Mouse (Mus musculus) megakaryocyte, adult 5-6 weeks (primary cell): ENCODE results near the gene Enoph1. TPM values are rescaled to one million over a fixed set of nuclear protein-coding genes. Genes with fewer than 3 reads are reported as not detected.

Experiments used
- ATAC-seq: 2 replicates; pipeline ENCODE4 v1.8.0; 2016; ENCODE audit warnings: mild to moderate bottlenecking, inconsistent platforms; ENCODE audit not compliant: poor library complexity, severe bottlenecking
- total RNA-seq, 2 experiments: library from RNA; stranded (forward) in 1 of 2; stranded (reverse) in 1 of 2; fragments of 153-499, 151-499 nt in 1 of 2; fragments of 221-1000, 200-1000 nt in 1 of 2; gene quantifications; 2 replicates each; pipeline versions ENCODE4 v1.2.3 to v1.2.4; 2015 to 2017

The Enoph1 gene
- total RNA-seq, 2 experiments from 2014 or later: 35.1 to 36.5 TPM

DNA sequence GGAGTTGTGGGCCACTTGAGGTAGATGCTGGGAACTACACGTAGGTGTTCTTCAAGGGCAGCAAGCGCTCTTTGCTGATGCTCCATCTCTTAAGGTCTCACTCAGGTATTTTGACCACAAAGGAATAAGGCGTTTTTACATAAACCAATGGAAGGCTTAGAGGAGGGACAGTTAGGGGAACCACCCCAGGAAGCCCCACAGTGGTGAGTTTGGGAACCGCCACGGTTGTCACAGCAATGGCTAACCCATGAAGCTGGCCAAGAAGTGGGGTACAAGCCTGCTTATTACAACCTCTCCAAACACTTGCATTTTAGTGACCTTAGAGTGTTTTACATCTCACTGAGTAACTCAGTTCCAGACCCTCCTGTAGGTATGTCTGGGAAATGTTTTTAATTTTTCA, 31.8 kb downstream of the Enoph1 start:
- ATAC-seq: no peak

DNA sequence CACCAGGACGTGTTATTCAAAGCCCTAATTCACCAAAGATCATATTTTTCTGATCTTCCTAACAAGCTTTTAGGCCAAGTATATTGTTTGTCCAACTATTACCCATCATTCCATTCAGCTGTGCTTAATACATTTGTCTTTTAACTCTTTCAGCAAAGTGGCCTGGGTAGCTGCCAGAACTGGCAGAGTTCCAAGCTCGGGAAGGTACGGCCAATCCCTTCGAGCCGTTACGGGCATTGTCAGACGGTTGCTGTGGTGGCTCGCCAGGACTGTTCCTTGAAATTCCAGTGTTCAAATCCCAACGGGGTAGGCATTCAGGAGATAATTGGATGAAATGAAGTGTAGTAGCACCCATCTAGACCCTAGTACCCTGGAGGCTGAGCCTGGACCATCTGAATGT, 32.8 kb downstream of the Enoph1 start:
- ATAC-seq: no peak

DNA sequence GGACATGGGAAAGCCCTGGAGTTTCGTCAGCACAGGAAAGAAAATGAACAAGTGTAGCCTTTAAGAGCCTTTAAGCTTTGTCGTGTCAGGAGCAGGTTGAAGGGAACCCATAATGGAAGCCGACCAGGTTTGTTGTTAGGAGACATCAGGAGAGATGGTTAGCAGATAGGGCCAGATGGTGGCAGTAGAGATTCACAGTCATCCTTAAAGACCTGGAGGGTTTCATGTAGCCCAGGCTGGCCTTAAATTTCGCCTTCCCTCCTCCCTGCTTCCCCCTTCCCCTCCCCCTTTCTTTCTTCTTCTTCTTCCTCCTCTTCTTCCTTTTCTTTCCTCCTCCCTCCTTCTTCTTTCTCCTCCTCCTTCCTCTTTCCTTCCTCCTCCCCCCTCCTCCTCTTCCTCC, 34.8 kb downstream of the Enoph1 start:
- ATAC-seq: no peak

DNA sequence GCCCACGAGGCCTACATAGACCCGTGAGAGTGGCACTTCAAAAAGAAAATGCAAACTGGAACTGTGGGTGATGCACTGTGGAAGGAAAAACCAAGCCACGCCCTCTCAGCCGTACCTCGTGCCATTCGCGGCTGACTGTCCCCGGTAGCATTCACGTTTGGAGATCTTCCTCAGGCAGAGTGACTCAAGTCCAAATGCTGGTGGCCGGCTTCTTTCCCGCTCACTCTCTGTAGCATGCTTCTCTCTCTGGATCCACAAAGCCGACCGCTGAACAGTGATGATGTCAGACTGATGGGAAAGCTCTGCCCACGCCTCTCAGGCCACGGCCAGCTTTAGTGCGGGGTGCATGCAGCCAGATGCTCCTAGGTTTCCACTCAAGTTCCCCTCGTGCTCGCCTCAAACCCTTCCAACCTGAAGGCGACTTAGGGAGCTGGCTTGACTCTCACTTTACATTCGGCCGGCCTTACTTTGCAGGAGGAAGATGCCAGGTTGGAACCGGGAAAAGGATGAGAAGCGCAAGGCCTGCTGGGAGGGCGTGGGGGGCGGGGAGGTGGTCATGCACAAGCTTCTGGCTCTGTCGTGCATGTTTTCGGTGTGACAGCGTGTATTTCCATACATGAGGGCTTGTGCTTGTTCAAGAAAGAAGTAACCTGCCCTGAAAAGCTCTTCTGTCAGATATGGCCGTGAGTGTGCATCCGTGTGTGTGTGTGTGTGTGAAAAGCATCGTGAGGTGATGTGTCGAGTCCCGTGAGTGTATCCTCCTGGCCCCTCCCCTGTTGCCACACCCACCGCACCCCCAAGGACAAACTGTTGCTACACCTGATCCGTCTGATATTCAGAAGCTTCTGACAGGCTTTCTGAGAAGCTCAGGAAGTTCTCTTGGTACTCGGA, 39.5 kb downstream of the Enoph1 start:
- peak; percentile 65 for ATAC-seq

DNA sequence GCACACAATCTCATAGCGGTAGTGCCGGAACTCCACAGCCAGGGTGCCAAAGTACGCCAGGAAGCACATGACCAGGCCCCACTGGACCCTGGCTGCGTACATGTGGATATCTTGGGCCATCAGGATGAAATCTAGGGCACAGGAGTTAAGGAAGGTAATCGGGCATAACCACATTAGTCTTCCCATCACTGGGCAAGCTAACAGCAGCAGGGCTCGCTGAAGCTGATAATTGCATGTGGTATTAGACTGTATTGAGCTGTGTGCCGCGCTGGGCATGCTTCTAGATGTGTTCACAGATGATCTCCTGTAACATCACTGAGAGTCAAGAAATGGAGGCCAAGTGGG, 40.1 kb downstream of the Enoph1 start:
- no peak for ATAC-seq

DNA sequence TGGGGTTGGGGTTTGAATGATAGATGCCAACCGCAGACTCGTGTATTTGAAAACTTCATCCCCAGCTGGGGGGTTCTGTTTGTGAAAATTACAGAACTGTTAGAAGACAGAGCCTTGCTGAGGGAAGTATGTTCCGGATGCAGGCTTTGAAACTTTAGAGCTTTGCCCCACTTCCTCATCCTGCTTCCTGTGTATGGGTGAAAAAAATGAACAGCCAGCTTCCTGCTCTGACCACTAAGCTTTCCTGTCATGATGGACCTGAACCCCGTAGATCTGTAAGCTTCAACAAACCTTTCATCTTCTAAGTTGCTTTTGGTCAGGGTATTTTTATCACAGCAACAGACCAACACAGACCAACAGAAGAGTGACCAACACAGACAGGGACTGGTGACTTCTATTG, 42.2 kb downstream of the Enoph1 start:
- no peak for ATAC-seq

DNA sequence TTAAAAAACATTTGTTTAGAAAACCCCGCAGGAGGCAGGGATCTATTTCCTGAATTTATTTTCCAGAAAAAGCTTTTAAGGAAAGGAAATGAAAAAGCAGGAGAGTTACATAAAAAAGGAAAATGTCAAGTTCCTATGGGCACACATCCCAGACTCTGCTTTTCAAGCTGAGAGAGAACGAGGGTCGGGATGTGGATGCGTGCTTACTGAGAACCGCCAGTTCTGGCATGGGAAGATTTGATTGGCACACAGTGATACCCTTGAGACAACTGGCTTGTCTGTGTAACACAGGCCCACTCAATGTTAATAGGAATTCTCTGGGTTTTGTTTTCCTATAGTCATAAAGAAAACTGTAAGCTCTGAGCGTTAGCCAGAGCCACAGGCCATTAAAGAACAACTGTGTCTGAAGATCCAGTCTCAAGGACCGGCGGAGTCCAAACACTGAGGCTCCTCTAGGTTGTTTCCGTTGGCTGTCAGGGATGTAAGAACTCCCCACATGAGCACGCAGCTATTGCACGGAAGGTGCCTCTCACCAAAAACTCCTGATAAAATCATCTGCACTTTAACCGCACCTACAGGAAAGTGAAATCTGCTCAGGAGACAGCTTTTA, 44.3 kb downstream of the Enoph1 start:
- no peak for ATAC-seq

DNA sequence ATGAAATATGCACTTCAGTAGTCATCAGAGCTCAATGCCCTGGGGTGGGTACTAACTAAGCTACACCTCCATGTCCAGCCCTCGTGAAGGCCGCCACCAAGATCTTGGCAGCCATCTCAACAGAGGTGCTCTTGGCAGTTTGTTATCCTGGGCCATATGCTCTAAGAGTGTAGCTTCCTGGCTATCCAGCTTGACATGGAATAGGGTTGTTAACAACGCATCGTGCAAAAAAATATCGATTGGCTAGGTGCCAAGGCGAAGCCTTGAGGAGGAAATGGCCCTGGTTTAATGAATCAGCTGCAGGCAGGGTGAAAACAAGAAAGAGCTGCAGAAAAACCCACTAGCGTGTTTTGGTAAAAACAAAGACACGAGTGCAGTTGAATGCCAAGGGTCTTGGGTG, 45.3 kb downstream of the Enoph1 start:
- no peak for ATAC-seq

DNA sequence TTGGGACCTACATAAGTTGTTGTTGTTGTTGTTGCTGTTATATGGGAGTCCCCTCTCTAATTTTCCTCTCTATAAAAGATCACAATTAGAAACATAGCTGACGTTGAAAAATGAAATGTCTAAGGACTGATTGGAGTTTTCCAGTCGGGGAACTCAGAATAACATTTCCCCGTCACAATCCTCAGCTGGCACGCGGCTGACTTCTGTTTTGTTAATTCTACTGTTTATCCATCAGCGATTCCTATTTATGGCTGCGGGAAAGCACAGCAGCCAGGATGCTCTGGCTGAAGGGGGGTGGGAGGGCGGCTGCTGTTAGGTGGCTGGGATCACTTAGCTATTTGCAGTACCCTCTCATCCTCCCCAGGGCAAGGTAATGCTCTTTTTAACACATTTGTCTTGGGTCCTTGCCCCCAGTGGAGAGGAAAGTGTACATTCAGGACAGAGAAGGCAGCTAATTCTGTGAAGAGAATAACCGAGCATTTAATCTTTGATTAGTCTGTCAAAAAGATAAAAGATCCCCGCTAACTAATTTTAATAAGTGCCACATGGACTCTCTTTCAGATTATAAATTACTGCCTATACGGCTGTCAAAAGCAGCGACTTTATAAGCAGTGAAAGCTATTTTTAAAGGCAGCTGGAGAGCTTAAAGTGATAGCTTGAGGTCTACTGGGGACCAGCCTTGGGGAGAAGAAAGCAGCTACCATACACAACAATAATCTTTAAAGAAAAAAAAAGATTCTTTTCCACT, 50.9 kb downstream of the Enoph1 start:
- ATAC-seq: no peak

DNA sequence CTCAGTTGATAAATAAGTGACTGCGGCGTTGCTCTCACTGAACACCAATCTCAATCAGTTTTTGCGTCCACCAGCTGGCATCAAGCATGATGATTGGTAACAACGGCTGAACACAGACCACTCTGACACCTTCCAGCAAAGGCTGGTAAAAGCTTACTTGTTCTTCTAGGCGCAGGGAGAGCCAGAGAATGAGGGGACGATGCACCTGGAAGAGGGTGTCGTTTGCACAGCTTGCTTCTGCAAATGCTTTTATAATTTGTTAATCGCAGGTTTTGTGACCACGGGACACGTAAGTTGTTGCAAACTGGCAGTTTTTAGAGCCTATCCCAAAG, 51.4 kb downstream of the Enoph1 start:
- no peak for ATAC-seq

DNA sequence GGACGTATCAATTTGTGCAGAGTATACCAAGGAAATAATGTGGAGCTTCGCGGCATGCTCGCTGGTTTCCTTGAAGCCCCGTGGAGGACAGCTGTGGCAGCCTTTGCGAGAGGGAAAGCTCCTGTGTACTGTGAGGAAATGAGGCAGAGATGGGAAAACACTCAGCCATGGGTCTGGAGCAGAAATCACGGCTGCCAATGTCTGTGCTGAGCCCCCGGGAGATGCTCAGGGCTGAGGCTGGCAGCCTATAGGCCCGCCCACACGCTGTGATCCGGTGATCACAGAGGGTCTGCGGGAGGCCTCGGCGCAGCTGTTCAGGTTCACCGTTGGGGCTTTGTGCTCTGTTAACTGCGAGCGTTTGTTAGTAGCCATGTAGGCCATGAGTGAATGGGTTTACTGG, 51.8 kb downstream of the Enoph1 start:
- no peak for ATAC-seq

DNA sequence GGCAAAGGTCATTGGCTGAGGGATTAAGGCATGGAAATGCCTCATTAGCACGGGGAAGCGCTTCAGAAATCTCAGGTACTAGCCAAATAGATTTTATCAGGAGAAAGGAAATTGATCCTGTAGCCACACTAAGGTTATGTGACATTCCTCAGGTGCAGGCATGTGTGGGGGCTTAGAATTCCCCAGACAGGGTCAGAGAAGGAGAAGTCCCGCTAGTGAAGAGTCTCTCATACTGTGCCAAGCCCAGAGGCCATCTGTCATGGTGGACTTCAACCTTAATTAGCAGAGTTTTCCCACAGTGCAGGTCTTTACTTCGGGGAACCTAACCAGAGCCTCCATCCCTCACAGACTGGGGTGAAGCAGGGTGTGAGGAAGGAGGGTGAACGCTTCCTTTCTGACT, 57.2 kb downstream of the Enoph1 start:
- ATAC-seq: no peak

DNA sequence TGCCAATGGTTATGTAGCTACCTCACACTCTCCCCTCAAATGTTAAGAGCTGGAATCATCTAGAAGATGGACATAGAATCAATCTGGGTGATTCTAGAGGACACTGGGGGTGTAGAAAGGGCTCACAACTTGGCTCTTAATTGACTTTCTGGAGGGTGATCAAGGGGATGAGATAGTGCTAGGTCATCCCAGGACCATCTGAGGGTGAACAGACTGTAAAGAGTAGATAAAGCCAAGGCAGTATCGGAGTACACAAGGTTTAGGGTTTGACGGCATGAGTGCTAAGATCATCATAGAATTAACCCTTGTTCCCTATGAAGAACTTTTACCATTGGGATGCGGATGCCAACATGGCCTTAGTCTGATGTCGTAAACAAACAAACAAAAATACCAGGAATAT, 58.2 kb downstream of the Enoph1 start:
- no peak for ATAC-seq

DNA sequence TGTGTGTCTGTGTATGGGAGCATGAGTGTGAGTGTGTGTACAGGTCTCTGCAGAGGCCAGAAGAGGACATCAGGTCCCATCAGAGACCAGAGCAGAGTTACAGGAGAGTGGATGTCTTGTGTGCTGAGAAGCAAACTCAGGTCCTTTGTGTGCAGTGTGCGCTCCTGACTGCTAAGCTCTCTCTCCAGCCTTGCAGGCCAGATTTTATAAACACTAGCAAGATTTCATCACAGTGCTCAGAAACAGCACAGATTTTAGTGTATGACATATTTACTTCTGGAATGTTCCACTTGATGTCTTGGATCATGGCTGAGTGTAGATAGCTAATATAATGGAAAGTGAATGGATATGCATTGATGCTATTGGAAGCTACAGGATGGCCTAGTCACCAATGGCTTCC, 62.6 kb downstream of the Enoph1 start:
- no peak for ATAC-seq

DNA sequence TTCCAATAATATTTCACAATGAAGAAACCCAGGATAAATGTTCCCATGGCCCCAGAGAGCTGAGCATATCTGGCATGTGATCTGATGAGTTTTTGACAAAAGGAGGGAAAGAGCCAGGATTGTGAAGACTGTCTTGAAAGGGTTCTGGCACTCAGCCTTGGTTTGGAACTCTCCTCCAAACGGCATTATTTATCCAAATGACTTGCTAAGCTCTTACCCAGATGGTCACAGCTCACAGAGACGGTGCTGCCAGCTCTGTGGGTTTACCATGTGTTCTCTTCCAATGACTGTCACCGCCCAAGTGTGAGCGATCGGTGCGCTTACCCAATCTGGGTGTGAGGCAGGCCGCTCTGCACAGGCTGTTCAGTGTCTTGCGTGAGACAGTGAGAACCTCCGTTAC, 69.1 kb downstream of the Enoph1 start:
- no peak for ATAC-seq

DNA sequence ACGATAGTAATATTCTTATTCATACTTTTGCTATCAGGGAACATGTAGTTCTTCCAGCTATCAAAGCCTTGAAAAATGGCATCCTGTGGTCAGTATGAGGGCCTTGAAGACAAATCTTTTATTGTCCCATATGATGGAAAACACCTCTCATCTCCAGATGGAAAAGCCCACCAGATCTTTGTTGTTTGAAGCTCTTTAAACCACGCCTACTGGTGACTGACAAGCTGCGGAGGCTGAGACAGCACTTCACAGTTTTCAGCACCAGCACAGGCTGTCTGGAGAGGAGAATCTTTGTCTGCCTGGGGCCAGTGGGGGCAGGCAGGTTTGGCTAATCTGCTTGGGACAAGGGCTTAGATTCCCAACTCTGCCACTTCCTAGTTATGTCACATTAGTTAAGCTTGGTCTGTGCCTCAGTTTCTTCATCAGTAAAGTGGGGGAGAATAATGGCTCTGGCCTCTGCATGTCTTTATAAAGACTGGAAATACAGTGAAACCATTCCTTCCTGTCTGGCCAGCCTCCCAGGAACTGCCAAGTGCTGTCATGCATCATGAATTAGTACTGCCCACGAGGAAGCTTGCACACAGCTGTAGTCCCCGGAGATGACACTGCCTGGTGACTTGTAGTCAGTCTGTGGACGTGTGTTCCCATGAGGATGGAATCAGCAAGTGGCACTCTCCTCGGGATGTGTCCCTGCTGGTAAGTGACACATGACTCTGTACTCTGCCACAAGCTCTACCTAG, 69.9 kb downstream of the Enoph1 start:
- ATAC-seq: no peak

DNA sequence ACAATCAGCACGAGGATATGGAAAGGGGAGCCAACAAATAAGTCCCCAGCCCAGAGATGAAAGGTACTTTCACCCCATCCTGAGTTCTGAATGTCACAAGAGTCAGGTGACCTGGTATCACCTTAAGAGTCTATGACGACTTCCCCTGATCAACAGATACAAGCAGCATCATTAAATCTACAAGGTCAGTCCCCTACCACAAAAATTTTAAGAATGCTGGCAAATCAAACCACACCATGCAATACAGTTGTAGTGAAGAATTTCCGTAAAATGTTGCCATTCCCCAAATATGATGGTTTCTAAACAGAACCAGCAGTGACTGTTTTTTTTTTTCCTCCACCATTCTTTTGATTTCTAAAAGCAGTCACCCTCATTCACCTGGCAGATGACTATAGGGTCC, 70.8 kb downstream of the Enoph1 start:
- no peak for ATAC-seq

DNA sequence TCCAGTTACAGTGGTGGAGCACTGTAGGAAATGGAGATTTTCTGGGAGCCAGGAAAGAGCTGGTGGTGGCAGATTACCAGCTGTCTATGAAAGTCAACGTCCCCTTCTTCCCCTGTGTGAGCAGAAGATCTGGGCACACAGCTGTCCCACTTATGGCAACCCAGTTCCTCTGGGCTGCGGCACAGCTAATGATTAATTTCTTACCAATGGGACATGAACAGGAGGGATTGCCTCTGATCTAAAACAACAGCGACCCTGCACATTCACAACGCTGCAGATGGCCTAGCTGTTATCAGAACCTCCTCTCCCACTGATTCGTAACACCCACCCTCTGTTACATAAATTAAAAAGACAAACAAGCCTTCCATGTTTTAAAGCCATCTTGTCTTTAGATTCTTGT, 73.6 kb downstream of the Enoph1 start:
- ATAC-seq: no peak
